Mouse (Mus musculus): ENCODE measurements around the gene Xrcc1.

DNA sequence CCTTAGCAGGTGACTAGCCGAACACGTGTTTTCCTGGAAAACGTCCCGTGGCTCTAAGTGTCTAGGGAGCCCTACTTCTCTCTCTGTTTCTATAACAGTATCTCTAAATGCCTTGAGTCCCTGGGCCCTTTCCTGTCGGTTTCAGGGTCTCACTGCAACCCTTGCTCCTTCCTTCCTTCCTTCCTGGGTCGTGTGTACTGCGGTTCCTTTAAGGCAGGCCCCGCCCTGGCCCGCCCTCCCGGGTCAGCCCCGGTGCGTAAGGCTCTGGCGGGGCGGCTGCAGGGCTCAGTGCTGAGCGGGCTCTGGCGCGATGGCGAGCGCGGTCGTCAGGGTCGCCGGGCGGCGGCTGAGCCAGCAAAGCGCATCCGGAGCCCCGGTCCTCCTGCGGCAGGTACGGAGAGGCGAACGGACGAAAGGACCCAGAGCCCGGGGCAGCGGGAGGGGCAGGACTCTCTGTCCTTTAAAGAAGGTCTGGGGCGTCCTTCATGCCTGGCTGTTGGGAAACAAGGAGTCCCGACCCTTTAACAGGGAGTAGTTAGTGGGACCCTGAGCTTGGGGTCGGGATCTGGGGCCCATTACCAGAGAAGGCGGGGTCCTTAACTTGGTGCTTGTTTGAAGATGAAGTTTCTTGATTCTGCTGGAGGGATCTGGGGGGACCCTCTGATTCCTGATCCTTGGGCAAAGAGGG lies 47.7 kb downstream of the Xrcc1 start:
- TF ChIP-seq CTCF (IDR thresholded peaks at IDR 0.05; ENCODE audit: low read depth, low read length) (no peak), GATA1 (IDR thresholded peaks at IDR 0.05; ENCODE audit: borderline replicate concordance, low read length) (no peak)

All from G1E (cell line).